Mouse (Mus musculus) CH12.LX (cell line): ENCODE measurements at regions not wholly inside any gene's neighbourhood (a gene's known extent, or its start where the extent isn't known, plus 50 kb on each side); places are given as distances from the start of the nearest gene placed in this dataset.

Experiments
- DNase-seq: peaks from one replicate; pipeline ENCODE4 v3.0.0-alpha.2; 2013; ENCODE audit errors: extremely low read depth
- H3K27ac ChIP-seq: 2 replicates; pipeline ENCODE4 v1.5.1; 2012; ENCODE audit warnings: low read depth, mild to moderate bottlenecking, control low read depth, moderate library complexity; ENCODE audit not compliant: insufficient read depth
- H3K27me3 ChIP-seq: replicated peaks from 2 replicates; pipeline ENCODE3; 2012; ENCODE audit warnings: inconsistent platforms
- H3K36me3 ChIP-seq, 2 experiments: replicated peaks in 1 of 2; 2 replicates each; pipeline versions ENCODE3 to v1.6.1; 2012; ENCODE audit warnings: inconsistent platforms in 1 of 2, low read length in 1 of 2, mild to moderate bottlenecking in 1 of 2, mixed read lengths in 1 of 2, moderate library complexity in 1 of 2; ENCODE audit not compliant: control insufficient read depth in 1 of 2, insufficient read depth in 1 of 2
- H3K4me1 ChIP-seq, 2 experiments: 2 replicates each; pipeline ENCODE4 v1.6.1; 2012; ENCODE audit warnings: inconsistent platforms in 1 of 2, moderate library complexity in 1 of 2; ENCODE audit not compliant: insufficient read depth in 2 of 2, control insufficient read depth in 1 of 2
- H3K4me2 ChIP-seq: 2 replicates; pipeline ENCODE4 v1.6.1; 2012; ENCODE audit warnings: low read depth, mild to moderate bottlenecking, control low read depth; ENCODE audit not compliant: poor library complexity, insufficient read depth, severe bottlenecking
- H3K4me3 ChIP-seq, 3 experiments: fragments of 150-350 bp in 1 of 3; sonication (generic) in 1 of 3; replicated peaks in 1 of 3; 2 replicates each; pipeline versions ENCODE3 to v1.5.1; 2011 to 2012; ENCODE audit warnings: low read depth in 2 of 3, low read length in 2 of 3, mild to moderate bottlenecking in 2 of 3, moderate library complexity in 2 of 3, control low read depth in 1 of 3, improper control_type of control experiment in 1 of 3, inconsistent platforms in 1 of 3, mixed read lengths in 1 of 3; ENCODE audit not compliant: poor library complexity in 1 of 3
- H3K79me2 ChIP-seq: replicated peaks from 2 replicates; pipeline ENCODE4 v1.6.1; 2012; ENCODE audit warnings: mild to moderate bottlenecking, moderate library complexity; ENCODE audit not compliant: control insufficient read depth, poor library complexity, insufficient read depth, severe bottlenecking; ENCODE audit errors: extremely low read depth
- H3K9ac ChIP-seq: 2 replicates; pipeline ENCODE4 v1.6.1; 2012; ENCODE audit warnings: low read depth, mild to moderate bottlenecking, control low read depth, moderate library complexity; ENCODE audit not compliant: insufficient read depth
- H3K9me3 ChIP-seq: replicated peaks from 2 replicates; pipeline ENCODE3; 2012; ENCODE audit warnings: low read length, inconsistent platforms, mixed read lengths
- BHLHE40 ChIP-seq: IDR thresholded peaks from 2 replicates; pipeline ENCODE4 v1.6.1; 2011; ENCODE audit warnings: mild to moderate bottlenecking, low read depth, low read length, improper control_type of control experiment
- CHD1 ChIP-seq: IDR thresholded peaks from 2 replicates; pipeline ENCODE4 v1.6.1; 2012; ENCODE audit warnings: low read depth, low read length, improper control_type of control experiment, inconsistent platforms
- CHD2 ChIP-seq: IDR thresholded peaks from 2 replicates; pipeline ENCODE4 v1.6.1; 2011; ENCODE audit warnings: low read length, improper control_type of control experiment
- E2F4 ChIP-seq: IDR thresholded peaks from 2 replicates; pipeline ENCODE4 v1.6.1; 2011; ENCODE audit warnings: low read depth, low read length, improper control_type of control experiment; ENCODE audit not compliant: insufficient replicate concordance
- ELF1 ChIP-seq: IDR thresholded peaks from 2 replicates; pipeline ENCODE4 v1.6.1; 2014; ENCODE audit warnings: low read depth, mild to moderate bottlenecking, inconsistent platforms, low read length, improper control_type of control experiment
- EP300 ChIP-seq: IDR thresholded peaks from 2 replicates; pipeline ENCODE4 v1.6.1; 2011; ENCODE audit warnings: low read length, improper control_type of control experiment
- ETS1 ChIP-seq: conservative IDR thresholded peaks from 2 replicates; pipeline ENCODE4 v1.6.1; 2012; ENCODE audit warnings: low read depth, mild to moderate bottlenecking, inconsistent platforms, low read length, improper control_type of control experiment, moderate library complexity
- GABPA ChIP-seq: IDR thresholded peaks from 2 replicates; pipeline ENCODE4 v1.6.1; 2012; ENCODE audit warnings: low read depth, low read length, improper control_type of control experiment, inconsistent platforms; ENCODE audit not compliant: insufficient replicate concordance
- HCFC1 ChIP-seq: IDR thresholded peaks from 2 replicates; pipeline ENCODE4 v1.6.1; 2012; ENCODE audit warnings: low read depth, mild to moderate bottlenecking, inconsistent platforms, low read length, improper control_type of control experiment
- JUN ChIP-seq: IDR thresholded peaks from 2 replicates; pipeline ENCODE4 v1.6.1; 2011; ENCODE audit warnings: low read depth, mild to moderate bottlenecking, low read length, improper control_type of control experiment, moderate library complexity; ENCODE audit not compliant: insufficient read depth
- JUND ChIP-seq: conservative IDR thresholded peaks from 2 replicates; pipeline ENCODE4 v1.6.1; 2011; ENCODE audit warnings: low read depth, low read length, improper control_type of control experiment
- KAT2A ChIP-seq: IDR thresholded peaks from 2 replicates; pipeline ENCODE4 v1.6.1; 2012; ENCODE audit warnings: low read length, improper control_type of control experiment, inconsistent platforms; ENCODE audit not compliant: insufficient replicate concordance
- MAFK ChIP-seq: IDR thresholded peaks from 2 replicates; pipeline ENCODE4 v1.6.1; 2011; ENCODE audit warnings: low read length, improper control_type of control experiment; ENCODE audit not compliant: insufficient replicate concordance
- MAX ChIP-seq: IDR thresholded peaks from 2 replicates; pipeline ENCODE4 v1.6.1; 2011; ENCODE audit warnings: low read length, improper control_type of control experiment
- MXI1 ChIP-seq: IDR thresholded peaks from 2 replicates; pipeline ENCODE4 v1.6.1; 2011; ENCODE audit warnings: mild to moderate bottlenecking, low read depth, low read length, improper control_type of control experiment
- NELFE ChIP-seq: IDR thresholded peaks from 2 replicates; pipeline ENCODE4 v1.6.1; 2011; ENCODE audit warnings: low read depth, low read length, improper control_type of control experiment
- NRF1 ChIP-seq: IDR thresholded peaks from 2 replicates; pipeline ENCODE4 v1.6.1; 2014; ENCODE audit warnings: low read depth, mild to moderate bottlenecking, inconsistent platforms, low read length, improper control_type of control experiment, moderate library complexity
- PAX5 ChIP-seq: IDR thresholded peaks from 2 replicates; pipeline ENCODE4 v1.6.1; 2012; ENCODE audit warnings: low read length, inconsistent platforms, mixed read lengths
- RAD21 ChIP-seq: IDR thresholded peaks from 2 replicates; pipeline ENCODE4 v1.6.1; 2011; ENCODE audit warnings: low read depth, mild to moderate bottlenecking, low read length, improper control_type of control experiment, moderate library complexity
- RCOR1 ChIP-seq: conservative IDR thresholded peaks from 2 replicates; pipeline ENCODE4 v1.6.1; 2012; ENCODE audit warnings: low read depth, mild to moderate bottlenecking, inconsistent platforms, low read length, improper control_type of control experiment
- TCF12 ChIP-seq: IDR thresholded peaks from 2 replicates; pipeline ENCODE4 v1.6.1; 2014; ENCODE audit warnings: low read depth, mild to moderate bottlenecking, inconsistent platforms, low read length, improper control_type of control experiment
- USF1 ChIP-seq: IDR thresholded peaks from 2 replicates; pipeline ENCODE4 v1.6.1; 2014; ENCODE audit warnings: low read depth, mild to moderate bottlenecking, inconsistent platforms, low read length, improper control_type of control experiment
- ZMIZ1 ChIP-seq: IDR thresholded peaks from 2 replicates; pipeline ENCODE4 v1.6.1; 2012; ENCODE audit warnings: low read depth, mild to moderate bottlenecking, inconsistent platforms, low read length, improper control_type of control experiment
- ZNF384 ChIP-seq: IDR thresholded peaks from 2 replicates; pipeline ENCODE4 v1.6.1; 2012; ENCODE audit warnings: low read depth, low read length, improper control_type of control experiment, inconsistent platforms
- dilution Hi-C: fragments of 300-500 bp; cut with MboI; formaldehyde crosslinking; loops from 2 replicates; pipeline ENCODE4 v1.14.3; 2020; ENCODE audit warnings: low sequenced_read_pairs; ENCODE audit not compliant: extremely low pct_unique_long_range_greater_than_20kb, extremely low pct_ligation_motif_present
- in situ Hi-C: fragments of 300-500 bp; cut with MboI; formaldehyde crosslinking; loops from 3 replicates; pipeline ENCODE4 v1.14.3; 2019; ENCODE audit warnings: low sequenced_read_pairs, low pct_ligation_motif_present, low pct_unique_long_range_greater_than_20kb, mixed read lengths

DNA sequence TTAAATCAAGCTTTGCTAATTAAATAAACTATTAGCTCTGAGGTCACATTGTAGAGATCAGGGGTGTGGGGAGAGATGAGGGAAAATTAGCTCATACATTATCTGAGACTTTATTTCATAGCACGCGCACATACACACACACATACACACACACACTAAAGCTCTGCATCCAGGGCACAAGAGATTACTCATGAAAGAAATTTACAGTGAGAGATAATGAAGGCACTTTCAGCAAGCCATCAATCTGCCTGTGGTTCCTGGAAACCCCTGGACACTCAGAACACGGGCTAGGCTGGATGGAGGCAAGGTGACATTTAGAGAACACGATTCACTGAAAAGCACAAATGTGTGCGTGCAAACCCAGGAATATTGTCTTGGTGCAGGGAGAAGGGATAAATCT lies 60.2 kb downstream of the Scg2 start:
- Histone ChIP-seq H3K36me3 (no peaks in the 10 kb centered on the region), H3K4me2 (no peak overlapping the region), H3K9me3 (no peaks in the 10 kb centered on the region), H3K27ac (no peak overlapping the region), H3K4me3 (no peak overlapping the region), H3K27me3 (no peaks in the 10 kb centered on the region), H3K9ac (no peak overlapping the region), H3K79me2 (no peaks in the 10 kb centered on the region), H3K4me1 (no peaks in the 10 kb centered on the region)
- no peak for TF ChIP-seq USF1
- no peak for TF ChIP-seq ZMIZ1
- TF ChIP-seq RAD21: no peak
- no peak for TF ChIP-seq PAX5
- no peak for TF ChIP-seq ELF1
- no peak for TF ChIP-seq CHD2
- TF ChIP-seq CHD1: no peak
- no peak for TF ChIP-seq ZNF384
- no peak for TF ChIP-seq TCF12
- TF ChIP-seq HCFC1: no peak
- TF ChIP-seq E2F4: no peak
- TF ChIP-seq ETS1: no peak
- no peak for TF ChIP-seq MXI1
- TF ChIP-seq KAT2A: no peak
- no peak for TF ChIP-seq MAX
- in situ Hi-C loops: no loop called here
- no peak for DNase-seq
- dilution Hi-C loops: no loop called here

DNA sequence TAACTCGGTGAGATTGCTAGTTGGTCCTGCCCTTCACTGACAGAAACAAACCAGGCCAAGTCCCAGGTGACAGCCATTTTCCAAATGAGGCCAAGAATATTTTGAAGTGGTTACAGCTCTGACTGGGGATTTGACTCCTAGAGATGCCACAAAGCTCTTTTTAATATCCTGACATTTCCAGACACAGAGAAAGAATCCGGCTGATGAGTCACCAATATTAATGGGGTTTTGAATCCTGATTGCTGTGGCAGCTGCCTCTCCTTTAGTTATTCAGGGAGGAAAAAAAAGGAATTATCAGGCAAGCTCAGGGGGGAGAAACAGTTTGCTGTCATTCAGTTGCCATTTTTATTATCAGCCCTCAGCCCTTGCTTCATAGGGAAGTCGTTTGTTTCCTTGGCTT lies 65.1 kb downstream of the Scg2 start:
- Histone ChIP-seq H3K79me2 (no peaks in the 10 kb centered on the region), H3K9ac (no peak overlapping the region)
- dilution Hi-C loops: no loop called here
- in situ Hi-C loops: no loop called here
- no peak for TF ChIP-seq NELFE
- no peak for TF ChIP-seq MAFK
- no peak for TF ChIP-seq MAX
- TF ChIP-seq RCOR1: no peak
- TF ChIP-seq PAX5: no peak
- no peak for TF ChIP-seq NRF1
- TF ChIP-seq GABPA: no peak
- no peak for TF ChIP-seq ZNF384
- no peak for TF ChIP-seq JUND
- TF ChIP-seq EP300: no peak
- TF ChIP-seq HCFC1: no peak
- no peak for TF ChIP-seq BHLHE40
- TF ChIP-seq USF1: no peak
- TF ChIP-seq JUN: no peak
- TF ChIP-seq, all 38 proteins: peak for 0
- DNase-seq: no peak
- no peaks in the 10 kb centered on the region for H3K27me3 ChIP-seq
- no peaks in the 10 kb centered on the region for H3K9me3 ChIP-seq
- no peak overlapping the region for H3K27ac ChIP-seq
- no peak overlapping the region for H3K4me2 ChIP-seq
- H3K36me3 ChIP-seq: no peaks in the 10 kb centered on the region
- no peaks in the 10 kb centered on the region for H3K4me1 ChIP-seq
- H3K4me3 ChIP-seq: no peak overlapping the region
